18 mouse cellular contexts compared by ENCODE assay signal in the genomic region with DNA sequence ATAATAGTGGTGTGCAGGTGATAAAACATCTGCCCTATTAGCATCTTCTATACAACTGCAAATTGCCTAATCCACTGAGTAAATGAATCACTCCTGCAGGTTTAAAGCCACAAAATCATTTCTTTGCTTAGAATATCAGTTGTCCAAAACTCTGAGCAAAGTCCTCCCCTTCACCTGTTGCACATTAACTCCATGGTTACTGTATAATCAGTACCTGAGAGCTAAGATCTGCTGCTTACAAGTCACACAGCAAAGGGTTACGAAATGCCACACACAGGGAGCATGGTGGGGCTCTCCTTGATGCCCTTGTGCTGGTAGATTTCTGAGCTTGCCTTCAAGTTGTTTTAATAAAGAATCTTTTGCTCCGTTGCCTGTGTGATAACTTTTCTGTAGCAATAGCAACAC. TPM values are rescaled to one million over a fixed set of nuclear protein-coding genes. Genes with fewer than 3 reads are reported as not detected.
DNase-seq lines count a peak whose midpoint lies in the region; ATAC-seq and TF ChIP-seq lines count a peak whose summit lies in the region.
"Had no signal": no experiment of that assay in that cellular context is flagged by ENCODE, and none has a peak within 500 bp of the region (broad histone marks: within the 10 kb centered on the region; RNA-seq: fewer than 3 reads in every experiment).

No protein-coding gene starts in this region.

- TF ChIP-seq CTCF in layer of hippocampus, adult 2 months (conservative IDR thresholded peaks at IDR 0.05) = no peak

- WGBS in intestine, embryonic 15.5 days = 68% methylated on average over 2 of the region's 2 CpGs
- WGBS in large intestine, adult 2 months = 46% methylated on average over 2 of the region's 2 CpGs
- 82% methylated on average over 2 of the region's 2 CpGs for WGBS in stomach, embryonic 14.5 days

- no peak overlapping the region for H3K9ac ChIP-seq in intestine, embryonic 15.5 days
- no peak overlapping the region for H3K9ac ChIP-seq in stomach, embryonic 14.5 days (replicated peaks; ENCODE audit: low read depth, low read length)
- H3K9ac ChIP-seq: forebrain, embryonic 15.5 days; hindbrain, embryonic 14.5 days; limb, embryonic 15.5 days; neural tube, embryonic 15.5 days had no signal

- H3K27ac ChIP-seq in intestine, embryonic 15.5 days = peak overlapping the region; percentile 83
- peak overlapping the region; percentile 67 for H3K27ac ChIP-seq in stomach, embryonic 14.5 days (ENCODE audit: low read length)
- H3K27ac ChIP-seq in layer of hippocampus, adult 2 months = no peak overlapping the region
- H3K27ac ChIP-seq: forebrain, embryonic 15.5 days; hindbrain, embryonic 14.5 days; limb, embryonic 15.5 days; neural tube, embryonic 15.5 days had no signal

- no peaks in the 10 kb centered on the region for H3K4me1 ChIP-seq in intestine, embryonic 15.5 days (replicated peaks)
- no peaks in the 10 kb centered on the region for H3K4me1 ChIP-seq in stomach, embryonic 14.5 days (ENCODE audit: control insufficient read depth, insufficient read depth, low read length)
- H3K4me1 ChIP-seq: forebrain, embryonic 15.5 days; limb, embryonic 15.5 days; neural tube, embryonic 15.5 days had no signal

- no peaks in the 10 kb centered on the region for H3K36me3 ChIP-seq in intestine, embryonic 15.5 days
- no peaks in the 10 kb centered on the region for H3K36me3 ChIP-seq in stomach, embryonic 14.5 days (ENCODE audit: control insufficient read depth, insufficient read depth, low read length)
- H3K36me3 ChIP-seq: forebrain, embryonic 15.5 days; neural tube, embryonic 15.5 days had no signal

- no peaks in the 10 kb centered on the region for H3K9me3 ChIP-seq in intestine, embryonic 15.5 days
- H3K9me3 ChIP-seq in stomach, embryonic 14.5 days (ENCODE audit: control insufficient read depth, low read depth, low read length) = no peaks in the 10 kb centered on the region
- H3K9me3 ChIP-seq: forebrain, embryonic 15.5 days; limb, embryonic 15.5 days; neural tube, embryonic 15.5 days had no signal

- DNase-seq in kidney, adult 9 months = peak; percentile 96
- peak; percentile 69 for DNase-seq in large intestine, adult 2 months (ENCODE audit: low read depth, low spot score)
- DNase-seq in retina, embryonic 14.5 days (ENCODE audit: low spot score) = no peak
- no peak for DNase-seq in layer of hippocampus, adult 2 months (ENCODE audit: low spot score in 2 of 2)
- no peak for DNase-seq in lung, adult 18-20 months
- DNase-seq: adrenal gland, postnatal 36 days; cerebellum, postnatal 10 days; heart, adult 18-20 months; lung, postnatal 36 days; right cerebral cortex, adult 18-20 months had no signal

- H3K27me3 ChIP-seq in intestine, embryonic 15.5 days (replicated peaks) = no peaks in the 10 kb centered on the region
- H3K27me3 ChIP-seq in stomach, embryonic 14.5 days (ENCODE audit: control insufficient read depth, insufficient read depth, low read length) = no peaks in the 10 kb centered on the region
- H3K27me3 ChIP-seq: forebrain, embryonic 15.5 days; limb, embryonic 15.5 days; neural tube, embryonic 15.5 days had no signal

- H3K4me2 ChIP-seq in intestine, embryonic 15.5 days (replicated peaks) = peak overlapping the region; percentile 39; the same call in 1 of the 2 replicates
- H3K4me2 ChIP-seq in stomach, embryonic 14.5 days (replicated peaks; ENCODE audit: low read depth, low read length) = no peak overlapping the region
- H3K4me2 ChIP-seq: forebrain, embryonic 15.5 days; hindbrain, embryonic 14.5 days; limb, embryonic 15.5 days; midbrain, embryonic 11.5 days; neural tube, embryonic 15.5 days had no signal

- no peak overlapping the region for H3K4me3 ChIP-seq in intestine, embryonic 15.5 days (replicated peaks)
- no peak overlapping the region for H3K4me3 ChIP-seq in stomach, embryonic 14.5 days (ENCODE audit: low read depth, low read length)
- no peak overlapping the region for H3K4me3 ChIP-seq in layer of hippocampus, adult 2 months
- H3K4me3 ChIP-seq: forebrain, embryonic 15.5 days; limb, embryonic 15.5 days; neural tube, embryonic 15.5 days had no signal

- peak; percentile 87 for ATAC-seq in intestine, embryonic 15.5 days
- peak; percentile 84 for ATAC-seq in stomach, embryonic 14.5 days (ENCODE audit: insufficient number of reproducible peaks, insufficient read depth, low FRiP score, low read depth)
- ATAC-seq: activated CD4-positive, CD25-positive, alpha-beta regulatory T cell, adult 4 months; forebrain, embryonic 15.5 days had no signal

RNA-seq across cellular contexts. Expression of gene Atp1b1, which starts 42.8 kb away (rescaled TPM):
- 203 TPM in 2 replicates for polyA plus RNA-seq in intestine, embryonic 15.5 days (2015; fragmentation: Nextera tagmentation; extraction: Ambion mirVana)
- polyA plus RNA-seq in large intestine, adult 2 months (2012; rRNA removed) = 296 and 406 TPM in 2 replicates
- polyA plus RNA-seq in stomach, embryonic 14.5 days (2014; fragmentation: Nextera tagmentation; extraction: Ambion mirVana) = 76.9 and 93.2 TPM in 2 replicates
- 1,000 to 10,000 TPM; 1,930 to 2,057 TPM for total RNA-seq in layer of hippocampus, adult 2 months (2021)

Comparison
In these comparisons a context has a peak if more than half of its experiments do, and no peak if none do; other contexts are left out.
1. DNase-seq: peak in kidney, adult 9 months (single experiment) and large intestine, adult 2 months (single experiment); none in retina, embryonic 14.5 days (single experiment), layer of hippocampus, adult 2 months (0 of 2) and lung, adult 18-20 months (0 of 2).